Mouse (Mus musculus) embryonic fibroblast, embryonic 13.5 days (primary cell): ENCODE results near the gene Sidt2.

Experiments used
- CTCF ChIP-seq: IDR thresholded peaks from 2 replicates; pipeline ENCODE4 v1.5.1; 2011; ENCODE audit warnings: mild to moderate bottlenecking, control low read depth, low read length, moderate library complexity, borderline replicate concordance; ENCODE audit not compliant: insufficient read depth
- POLR2A ChIP-seq: IDR thresholded peaks from 2 replicates; pipeline ENCODE4 v1.6.1; 2011; ENCODE audit warnings: low read depth, mild to moderate bottlenecking, control low read depth, low read length, moderate library complexity

- TF ChIP-seq POLR2A (no peak), CTCF (no peak)
These were observed 8.2 kb downstream of the Sidt2 start for GRCm38 (mm10) chr9:45946872-45947183.
